Mouse (Mus musculus) liver, embryonic 16.5 days (tissue): ENCODE results near the gene Zzz3. TPM values are rescaled to one million over a fixed set of nuclear protein-coding genes. Genes with fewer than 3 reads are reported as not detected.

Source experiments
- ATAC-seq: fragments of 200-750 bp; cut with Nextera tagmentation; 2 replicates; pipeline ENCODE4 v1.8.0; 2017; ENCODE audit warnings: low read depth, mild to moderate bottlenecking, moderate number of reproducible peaks, moderate library complexity
- H3K27ac ChIP-seq: fragments of 300-500 bp; sonication (generic); 2 replicates; pipeline ENCODE4 v1.5.1; 2014; ENCODE audit warnings: mild to moderate bottlenecking, low read length
- H3K27me3 ChIP-seq: fragments of 300-500 bp; sonication (generic); 2 replicates; pipeline ENCODE4 v1.6.1; 2014; ENCODE audit warnings: low read depth, low read length, mixed read lengths; ENCODE audit not compliant: control insufficient read depth, insufficient read depth
- H3K36me3 ChIP-seq: fragments of 300-500 bp; sonication (generic); 2 replicates; pipeline ENCODE4 v1.6.1; 2014; ENCODE audit warnings: mild to moderate bottlenecking; ENCODE audit not compliant: control insufficient read depth, insufficient read depth
- H3K4me1 ChIP-seq: fragments of 300-500 bp; sonication (generic); 2 replicates; pipeline ENCODE4 v1.6.1; 2014; ENCODE audit warnings: low read depth, low read length, mixed read lengths; ENCODE audit not compliant: control insufficient read depth
- H3K4me2 ChIP-seq: fragments of 300-500 bp; sonication (generic); 2 replicates; pipeline ENCODE4 v1.6.1; 2014; ENCODE audit warnings: low read depth, low read length, mixed read lengths
- H3K4me3 ChIP-seq: fragments of 300-500 bp; sonication (generic); 2 replicates; pipeline ENCODE4 v1.5.1; 2014; ENCODE audit warnings: low read depth, mild to moderate bottlenecking, low read length
- H3K9ac ChIP-seq: fragments of 300-500 bp; sonication (generic); 2 replicates; pipeline ENCODE4 v1.6.1; 2014; ENCODE audit warnings: low read depth, low read length
- H3K9me3 ChIP-seq: fragments of 300-500 bp; sonication (generic); replicated peaks from 2 replicates; pipeline ENCODE4 v1.6.1; 2016; ENCODE audit warnings: low read length; ENCODE audit not compliant: control insufficient read depth
- WGBS: fragments of 180-500 bp; shearing (Covaris S2); extraction: QIAGEN DNeasy Blood & Tissue Kit; methylation state at CpG from one replicate; pipeline ENCODE4 v1.1.7; 2014; ENCODE audit not compliant: insufficient replicate concordance; 5-methylcytosine and 5-hydroxymethylcytosine counted together
- polyA plus RNA-seq: library from polyadenylated mRNA; unstranded; fragments of >200 nt; fragmentation: Nextera tagmentation; extraction: Ambion mirVana; gene quantifications from 2 replicates; pipeline ENCODE4 v1.2.1, GENCODE M21; 2015

Zzz3 gene
- polyA plus RNA-seq, 1 experiment from 2014 or later = 11.3 TPM

DNA sequence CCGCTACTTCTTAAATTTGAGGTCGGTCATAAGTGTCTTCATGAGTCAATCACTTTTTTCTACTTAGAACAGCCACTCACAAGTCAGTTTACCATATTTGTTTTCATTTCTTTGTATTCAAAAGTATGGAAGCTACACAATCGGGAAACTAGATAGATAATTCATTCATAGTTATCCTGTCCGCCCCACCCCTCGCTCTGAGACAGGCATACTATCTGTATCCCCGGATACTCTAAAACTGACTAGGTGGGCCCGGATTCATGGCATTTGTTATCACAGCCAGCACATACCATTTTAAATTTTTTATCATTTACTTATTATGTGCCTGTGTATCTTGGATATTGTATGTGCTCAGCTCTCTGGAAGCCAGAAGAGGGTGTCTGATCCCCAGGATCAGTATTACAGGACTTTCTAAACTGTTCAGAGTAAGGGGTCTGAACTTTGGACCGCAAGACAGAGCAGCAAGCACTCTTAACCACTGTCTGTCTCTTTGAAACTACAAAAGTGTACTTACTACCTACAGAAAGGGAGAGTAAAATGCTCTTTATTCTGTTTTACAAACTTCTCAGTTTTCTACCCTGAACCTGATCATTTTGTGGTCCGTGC is 2.2 kb downstream of the Zzz3 start:
- Histone ChIP-seq H3K9ac (peak overlapping the region; percentile 93), H3K4me1 (peaks cover 43% of the 10 kb centered on the region), H3K36me3 (peaks cover under 1% of the 10 kb centered on the region; the same call in 1 of the 2 replicates), H3K9me3 (no peaks in the 10 kb centered on the region), H3K27ac (peak overlapping the region; percentile 98), H3K4me2 (peak overlapping the region; percentile 84), H3K4me3 (peak overlapping the region; percentile 99), H3K27me3 (no peaks in the 10 kb centered on the region)
- 21% methylated on average over 9 of the region's 9 CpGs for WGBS
- ATAC-seq = no peak

- Histone ChIP-seq H3K9ac (no peak overlapping the region), H3K27ac (no peak overlapping the region), H3K36me3 (no peaks in the 10 kb centered on the region), H3K9me3 (no peaks in the 10 kb centered on the region), H3K27me3 (no peaks in the 10 kb centered on the region), H3K4me2 (no peak overlapping the region), H3K4me3 (no peak overlapping the region), H3K4me1 (peaks cover 47% of the 10 kb centered on the region)
- no peak for ATAC-seq
- WGBS = 76% methylated on average over 5 of the region's 5 CpGs
Observed at GRCm38 (mm10) chr3:152400441-152400840, 5.2 kb downstream of the Zzz3 start.

DNA sequence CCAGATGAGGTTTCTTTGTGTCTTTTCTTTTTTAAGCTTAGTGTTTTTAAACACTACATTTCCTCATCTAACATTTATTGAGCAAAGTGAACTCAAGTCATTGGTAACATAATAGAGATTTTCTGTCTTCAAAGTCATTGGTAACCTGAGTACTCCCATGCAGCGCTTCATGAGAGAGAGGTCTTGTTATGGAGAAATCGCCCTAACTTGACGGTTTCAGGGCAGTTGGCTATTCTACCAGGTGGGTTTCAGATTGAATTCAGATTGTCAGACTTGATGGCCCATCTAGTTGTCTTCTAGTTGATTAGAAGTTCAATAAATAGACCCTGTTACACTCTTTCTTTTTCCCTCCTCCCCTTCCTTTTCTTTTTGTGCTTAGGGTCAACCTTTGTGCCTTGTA is 5.6 kb downstream of the Zzz3 start:
- H3K4me3 ChIP-seq = no peak overlapping the region
- ATAC-seq = no peak
- 67% methylated on average over 3 of the region's 3 CpGs for WGBS
- H3K9ac ChIP-seq = no peak overlapping the region
- no peaks in the 10 kb centered on the region for H3K27me3 ChIP-seq
- H3K4me2 ChIP-seq = no peak overlapping the region
- no peaks in the 10 kb centered on the region for H3K36me3 ChIP-seq
- H3K9me3 ChIP-seq = no peaks in the 10 kb centered on the region
- peaks cover 51% of the 10 kb centered on the region for H3K4me1 ChIP-seq
- H3K27ac ChIP-seq = no peak overlapping the region

GRCm38 (mm10) chr3:152401964-152402670 is 6.8 kb downstream of the Zzz3 start:
- Histone ChIP-seq H3K4me1 (peaks cover 59% of the 10 kb centered on the region), H3K36me3 (no peaks in the 10 kb centered on the region), H3K27me3 (no peaks in the 10 kb centered on the region), H3K9me3 (no peaks in the 10 kb centered on the region), H3K4me3 (no peak overlapping the region), H3K9ac (no peak overlapping the region), H3K27ac (peak overlapping the region; percentile 8; the same call in 1 of the 2 replicates), H3K4me2 (no peak overlapping the region)
- 67% methylated on average over 7 of the region's 7 CpGs for WGBS
- peak; percentile 47 for ATAC-seq

DNA sequence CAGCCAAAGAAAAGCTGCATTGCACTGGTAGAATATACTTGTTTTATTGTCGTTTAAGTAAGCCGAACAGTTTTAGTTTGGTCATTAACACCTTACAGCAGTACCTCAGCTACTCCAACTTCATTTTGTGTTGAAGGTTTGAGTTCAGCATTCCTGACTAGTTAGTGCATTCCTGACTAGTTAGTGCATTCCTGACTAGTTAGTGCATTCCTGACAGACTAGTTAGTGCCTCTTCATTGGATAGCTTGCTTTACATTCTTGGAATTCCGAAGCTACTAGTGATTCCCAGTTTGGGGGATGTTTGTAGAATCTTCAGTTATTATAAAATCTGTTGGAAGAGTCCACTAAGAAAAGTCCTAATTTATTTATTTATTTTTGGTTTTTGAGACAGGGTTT is 7.4 kb downstream of the Zzz3 start:
- no peak overlapping the region for H3K4me3 ChIP-seq
- no peak for ATAC-seq
- no peaks in the 10 kb centered on the region for H3K9me3 ChIP-seq
- H3K4me2 ChIP-seq = no peak overlapping the region
- H3K27me3 ChIP-seq = no peaks in the 10 kb centered on the region
- 84% methylated on average over 3 of the region's 3 CpGs for WGBS
- no peaks in the 10 kb centered on the region for H3K36me3 ChIP-seq
- H3K9ac ChIP-seq = no peak overlapping the region
- H3K27ac ChIP-seq = peak overlapping the region; percentile 8
- H3K4me1 ChIP-seq = peaks cover 60% of the 10 kb centered on the region

DNA sequence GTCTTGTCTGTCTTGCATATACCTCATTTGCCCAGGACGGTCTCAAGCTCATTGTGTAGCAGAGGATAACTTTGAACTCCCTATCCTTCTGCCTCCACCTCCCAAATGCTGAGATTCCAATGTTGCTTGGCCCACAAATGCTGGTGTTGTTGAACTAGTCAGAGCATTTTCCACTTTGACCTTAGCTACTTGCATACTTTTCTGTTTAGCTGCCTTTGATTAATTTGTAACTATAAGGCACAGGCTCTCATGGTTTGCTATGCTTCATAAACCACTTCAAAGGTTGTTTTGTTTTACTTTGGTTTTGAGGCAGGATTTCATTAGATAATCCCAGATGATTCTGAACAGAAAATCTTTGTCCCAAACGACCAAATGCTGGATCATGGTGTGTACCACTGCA is 8.6 kb downstream of the Zzz3 start:
- Histone ChIP-seq H3K4me1 (peaks cover 51% of the 10 kb centered on the region), H3K36me3 (no peaks in the 10 kb centered on the region), H3K4me3 (no peak overlapping the region), H3K27ac (peak overlapping the region; percentile 40; the same call in 1 of the 2 replicates), H3K9ac (no peak overlapping the region), H3K4me2 (no peak overlapping the region), H3K27me3 (no peaks in the 10 kb centered on the region), H3K9me3 (no peaks in the 10 kb centered on the region)
- 45% methylated on average over 2 of the region's 2 CpGs for WGBS
- ATAC-seq = no peak

GRCm38 (mm10) chr3:152405420-152405819 is 10.1 kb downstream of the Zzz3 start:
- WGBS = 56% methylated on average over 7 of the region's 7 CpGs
- no peak for ATAC-seq
- no peaks in the 10 kb centered on the region for H3K36me3 ChIP-seq
- H3K9me3 ChIP-seq = no peaks in the 10 kb centered on the region
- H3K27ac ChIP-seq = no peak overlapping the region
- H3K9ac ChIP-seq = no peak overlapping the region
- no peak overlapping the region for H3K4me3 ChIP-seq
- no peaks in the 10 kb centered on the region for H3K27me3 ChIP-seq
- H3K4me2 ChIP-seq = no peak overlapping the region
- H3K4me1 ChIP-seq = peaks cover 42% of the 10 kb centered on the region

DNA sequence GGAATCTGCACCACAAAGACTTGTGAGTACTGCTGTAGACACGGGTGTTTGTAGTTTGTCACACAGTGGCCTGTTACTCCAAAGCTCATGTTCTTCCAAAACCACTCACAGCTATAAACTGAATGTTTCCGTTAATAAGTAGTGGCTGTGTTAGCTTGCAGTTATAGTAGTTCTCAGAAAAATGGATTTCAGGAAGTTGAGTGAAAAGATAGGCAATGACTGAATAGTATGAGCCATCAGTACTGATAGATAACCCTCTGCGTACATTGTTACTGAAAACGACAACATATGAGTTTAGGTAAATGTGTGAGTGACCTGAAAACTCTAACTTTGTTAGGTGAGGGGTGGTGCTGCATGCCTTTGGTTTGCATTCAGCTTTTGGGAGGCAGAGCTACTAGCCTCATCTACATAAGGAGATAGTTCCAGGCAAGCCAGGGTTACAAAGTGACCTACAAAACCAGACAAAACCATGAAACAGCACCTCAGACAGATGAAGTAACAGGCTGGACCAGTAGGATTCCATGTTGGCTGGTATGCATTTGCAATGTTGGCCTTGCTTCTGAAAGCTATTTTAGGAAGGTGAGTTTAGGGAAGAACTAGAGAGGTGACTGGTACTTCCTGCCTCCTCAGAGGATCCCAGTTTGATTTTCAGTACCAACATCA is 10.8 kb downstream of the Zzz3 start:
- Histone ChIP-seq H3K27ac (peak overlapping the region; percentile 32; the same call in 1 of the 2 replicates), H3K4me2 (no peak overlapping the region)

More for the DNA sequence above, 10.8 kb downstream of the Zzz3 start:
- ATAC-seq = no peak
- Histone ChIP-seq H3K4me3 (no peak overlapping the region), H3K9ac (no peak overlapping the region; the same call in 1 of the 2 replicates), H3K4me1 (peaks cover 46% of the 10 kb centered on the region), H3K36me3 (no peaks in the 10 kb centered on the region), H3K9me3 (no peaks in the 10 kb centered on the region), H3K27me3 (no peaks in the 10 kb centered on the region)
- 14% methylated on average over 4 of the region's 4 CpGs for WGBS
